ENCODE assay signal across 13 mouse cellular contexts in genomic region chr11:62911362-62911761, GRCm38 (mm10). TPM values are rescaled to one million over a fixed set of nuclear protein-coding genes. Genes with fewer than 3 reads are reported as not detected.
DNase-seq lines count a peak whose midpoint lies in the region; ATAC-seq and TF ChIP-seq lines count a peak whose summit lies in the region.
"Had no signal": no experiment of that assay in that cellular context is flagged by ENCODE, and none has a peak within 500 bp of the region (broad histone marks: within the 10 kb centered on the region; RNA-seq: fewer than 3 reads in every experiment).

No protein-coding gene starts in this region.

- 58% methylated on average over 8 of the region's 8 CpGs for WGBS in heart, embryonic 13.5 days
- 58% methylated on average over 8 of the region's 8 CpGs for WGBS in lung, embryonic 14.5 days
- WGBS in midbrain, postnatal 0 days: 40% methylated on average over 8 of the region's 8 CpGs

- no peak for TF ChIP-seq CTCF in lung, embryonic 14.5 days (IDR thresholded peaks at IDR 0.05; ENCODE audit: low read depth)
- no peak for TF ChIP-seq CTCF in cortical plate, adult 2 months (IDR thresholded peaks at IDR 0.05; ENCODE audit: extremely low read depth, insufficient read depth, low read length)
- no peak for TF ChIP-seq CTCF in midbrain, postnatal 0 days (IDR thresholded peaks at IDR 0.05)

- no peak for ATAC-seq in heart, embryonic 13.5 days (ENCODE audit: extremely low read depth, insufficient number of reproducible peaks, low FRiP score, low TSS enrichment)
- ATAC-seq in lung, embryonic 14.5 days (ENCODE audit: insufficient read depth): no peak
- ATAC-seq in midbrain, postnatal 0 days (ENCODE audit: low FRiP score): no peak
- no peak for ATAC-seq in granulocyte monocyte progenitor cell, adult 5-6 weeks (replicated peaks; ENCODE audit: poor library complexity, severe bottlenecking)

- H3K27me3 ChIP-seq in heart, embryonic 13.5 days (replicated peaks): 0 out of 2 replicates have a peak, but pooled peaks cover 4% of the 10 kb centered on the region
- H3K27me3 ChIP-seq in lung, embryonic 14.5 days (ENCODE audit: insufficient read depth, low read length): no peaks in the 10 kb centered on the region
- no peaks in the 10 kb centered on the region for H3K27me3 ChIP-seq in midbrain, postnatal 0 days (ENCODE audit: insufficient read depth, low read length)
- H3K27me3 ChIP-seq: embryonic facial prominence, embryonic 12.5 days had no signal

- H3K27ac ChIP-seq in heart, embryonic 13.5 days (replicated peaks): peak overlapping the region; percentile 63
- H3K27ac ChIP-seq in lung, embryonic 14.5 days (ENCODE audit: low read depth): no peak overlapping the region
- H3K27ac ChIP-seq in cortical plate, adult 2 months (ENCODE audit: insufficient read depth, low read length): peak overlapping the region; percentile 52; the same call in 1 of the 2 replicates
- no peak overlapping the region for H3K27ac ChIP-seq in midbrain, postnatal 0 days (ENCODE audit: low read depth, low read length)
- H3K27ac ChIP-seq: embryonic facial prominence, embryonic 12.5 days had no signal

- 0 out of 2 replicates have a peak overlapping the region, but pooled peaks have one; percentile 5 for H3K4me2 ChIP-seq in heart, embryonic 13.5 days
- no peak overlapping the region for H3K4me2 ChIP-seq in lung, embryonic 14.5 days
- H3K4me2 ChIP-seq in midbrain, postnatal 0 days (ENCODE audit: low read depth, low read length, poor library complexity, severe bottlenecking): no peak overlapping the region
- H3K4me2 ChIP-seq: embryonic facial prominence, embryonic 12.5 days had no signal

- DNase-seq in heart, adult 18-20 months: no peak
- DNase-seq in lung, embryonic 14.5 days: peak; percentile 17
- no peak for DNase-seq in lung, postnatal 14 days
- DNase-seq in midbrain, postnatal 0 days (ENCODE audit: low spot score): peak; percentile 4
- DNase-seq in right cerebral cortex, adult 18-20 months: no peak
- DNase-seq: kidney, adult 2 months; liver; right cerebral cortex, postnatal 14 days; thymus, adult 2 months had no signal

- H3K9me3 ChIP-seq in heart, embryonic 13.5 days: no peaks in the 10 kb centered on the region
- H3K9me3 ChIP-seq in lung, embryonic 14.5 days (ENCODE audit: low read depth, low read length): no peaks in the 10 kb centered on the region
- no peaks in the 10 kb centered on the region for H3K9me3 ChIP-seq in midbrain, postnatal 0 days (ENCODE audit: low read length)
- H3K9me3 ChIP-seq: embryonic facial prominence, embryonic 12.5 days had no signal

- peaks cover 4% of the 10 kb centered on the region; the same call in 1 of the 2 replicates for H3K4me1 ChIP-seq in heart, embryonic 13.5 days
- H3K4me1 ChIP-seq in lung, embryonic 14.5 days (ENCODE audit: insufficient read depth): no peaks in the 10 kb centered on the region; the same call in 1 of the 2 replicates
- H3K4me1 ChIP-seq in cortical plate, adult 2 months (ENCODE audit: control insufficient read depth, insufficient read depth, low read length): peaks cover 6% of the 10 kb centered on the region
- 0 out of 2 replicates have a peak, but pooled peaks cover 3% of the 10 kb centered on the region for H3K4me1 ChIP-seq in midbrain, postnatal 0 days (ENCODE audit: insufficient read depth, low read length)
- H3K4me1 ChIP-seq: embryonic facial prominence, embryonic 12.5 days had no signal

- no peak for TF ChIP-seq POLR2A in cortical plate, adult 2 months (IDR thresholded peaks at IDR 0.05; ENCODE audit: extremely low read depth, insufficient read depth, low read length)

- no peak overlapping the region for H3K9ac ChIP-seq in heart, embryonic 13.5 days
- no peak overlapping the region for H3K9ac ChIP-seq in lung, embryonic 14.5 days
- H3K9ac ChIP-seq in midbrain, postnatal 0 days (replicated peaks; ENCODE audit: low read length, poor library complexity, severe bottlenecking): no peak overlapping the region
- H3K9ac ChIP-seq: embryonic facial prominence, embryonic 12.5 days had no signal

- no peak overlapping the region for H3K4me3 ChIP-seq in heart, embryonic 13.5 days
- no peak overlapping the region for H3K4me3 ChIP-seq in lung, embryonic 14.5 days (ENCODE audit: low read depth, low read length)
- H3K4me3 ChIP-seq in cortical plate, adult 2 months (ENCODE audit: insufficient read depth, low read length): no peak overlapping the region
- H3K4me3 ChIP-seq in midbrain, postnatal 0 days (ENCODE audit: low read depth, low read length): no peak overlapping the region
- H3K4me3 ChIP-seq: embryonic facial prominence, embryonic 12.5 days had no signal

- no peaks in the 10 kb centered on the region for H3K36me3 ChIP-seq in heart, embryonic 13.5 days
- no peaks in the 10 kb centered on the region for H3K36me3 ChIP-seq in lung, embryonic 14.5 days (ENCODE audit: insufficient read depth)
- no peaks in the 10 kb centered on the region for H3K36me3 ChIP-seq in midbrain, postnatal 0 days (ENCODE audit: insufficient read depth, low read length)
- H3K36me3 ChIP-seq: embryonic facial prominence, embryonic 12.5 days had no signal

RNA-seq across cellular contexts. Expression of gene Tvp23b, which starts 32.1 kb away (rescaled TPM):
- polyA plus RNA-seq in heart, embryonic 13.5 days (2015; fragmentation: Nextera tagmentation; extraction: Ambion mirVana): 47.7 and 52.3 TPM in 2 replicates
- 10 to 100 TPM; 23.6 to 25.2 TPM for total RNA-seq in heart, adult 18-20 months (2021)
- polyA plus RNA-seq in lung, embryonic 14.5 days (2014; fragmentation: Nextera tagmentation; extraction: Ambion mirVana): 55.3 and 57.7 TPM in 2 replicates
- 30.2 and 32.8 TPM in 2 replicates for polyA plus RNA-seq in cortical plate, adult 2 months (2012; rRNA removed)
- total RNA-seq in midbrain, postnatal 0 days (2014; rRNA removed): 29.5 and 36.6 TPM in 2 replicates
- polyA plus RNA-seq in midbrain, postnatal 0 days (2015; fragmentation: Nextera tagmentation; extraction: Ambion mirVana): 42.5 and 44.2 TPM in 2 replicates
- 23.8 and 24.3 TPM in 2 replicates for total RNA-seq in granulocyte monocyte progenitor cell, adult 5-6 weeks (2014; fragmentation: Nextera tagmentation)
- 37.7 and 48.3 TPM in 2 replicates for total RNA-seq in granulocyte monocyte progenitor cell, adult 5-6 weeks (2017)

RNA-seq across cellular contexts. Expression of gene Cdrt4, which starts 39.6 kb away (rescaled TPM):
- polyA plus RNA-seq in heart, embryonic 13.5 days (2015; fragmentation: Nextera tagmentation; extraction: Ambion mirVana): not detected in 2 replicates
- total RNA-seq in heart, adult 18-20 months (2021): not detected
- polyA plus RNA-seq in lung, embryonic 14.5 days (2014; fragmentation: Nextera tagmentation; extraction: Ambion mirVana): 0.83 TPM in 1 of 2 replicates, not detected in the other
- not detected in 2 replicates for polyA plus RNA-seq in cortical plate, adult 2 months (2012; rRNA removed)
- not detected in 2 replicates for total RNA-seq in midbrain, postnatal 0 days (2014; rRNA removed)
- not detected in 2 replicates for polyA plus RNA-seq in midbrain, postnatal 0 days (2015; fragmentation: Nextera tagmentation; extraction: Ambion mirVana)
- not detected in 2 replicates for total RNA-seq in granulocyte monocyte progenitor cell, adult 5-6 weeks (2014; fragmentation: Nextera tagmentation)
- total RNA-seq in granulocyte monocyte progenitor cell, adult 5-6 weeks (2017): not detected in 2 replicates
- polyA plus RNA-seq: kidney, adult 2 months; thymus, adult 2 months had no signal

Comparison
In these comparisons a context has a peak if more than half of its experiments do, and no peak if none do; other contexts are left out.
1. DNase-seq: peak in lung, embryonic 14.5 days (single experiment) and midbrain, postnatal 0 days (single experiment); none in heart, adult 18-20 months (0 of 2), lung, postnatal 14 days (single experiment) and right cerebral cortex, adult 18-20 months (single experiment).
2. H3K27ac ChIP-seq: peak in heart, embryonic 13.5 days (single experiment) and cortical plate, adult 2 months (single experiment); none in lung, embryonic 14.5 days (single experiment) and midbrain, postnatal 0 days (single experiment).